Mouse (Mus musculus): ENCODE measurements around the gene Smtnl2.

GRCm38 (mm10) chr11:72409649-72410385 lies 1.7 kb downstream of the Smtnl2 start:
- TF ChIP-seq CTCF (IDR thresholded peaks at IDR 0.05) = no peak
- TF ChIP-seq POLR2A (IDR thresholded peaks at IDR 0.05; ENCODE audit: insufficient read depth, low read depth, low read length) = no peak

Data from heart, adult 2 months (tissue).